Mouse (Mus musculus) embryonic stem cell, embryonic (primary cell): Measurements from ENCODE around the gene Piezo1.

Experiments
- CTCF ChIA-PET, 4 experiments: fragments of 300-600 bp in 2 of 4; fragments of 350-600 bp in 2 of 4; sonication (Branson Sonifier 250); formaldehyde crosslinking; loops; one replicate each; lab custom pipeline; 2022; ENCODE audit warnings: inconsistent platforms in 2 of 4; lab: Charles Lee
- POLR2A ChIA-PET, 4 experiments: fragments of 300-600 bp in 2 of 4; fragments of 350-600 bp in 2 of 4; sonication (Branson Sonifier 250); formaldehyde crosslinking; loops; one replicate each; lab custom pipeline; 2022; ENCODE audit warnings: antibody characterized with exemption in 4 of 4, inconsistent platforms in 1 of 4; lab: Charles Lee

The Piezo1 gene

DNA sequence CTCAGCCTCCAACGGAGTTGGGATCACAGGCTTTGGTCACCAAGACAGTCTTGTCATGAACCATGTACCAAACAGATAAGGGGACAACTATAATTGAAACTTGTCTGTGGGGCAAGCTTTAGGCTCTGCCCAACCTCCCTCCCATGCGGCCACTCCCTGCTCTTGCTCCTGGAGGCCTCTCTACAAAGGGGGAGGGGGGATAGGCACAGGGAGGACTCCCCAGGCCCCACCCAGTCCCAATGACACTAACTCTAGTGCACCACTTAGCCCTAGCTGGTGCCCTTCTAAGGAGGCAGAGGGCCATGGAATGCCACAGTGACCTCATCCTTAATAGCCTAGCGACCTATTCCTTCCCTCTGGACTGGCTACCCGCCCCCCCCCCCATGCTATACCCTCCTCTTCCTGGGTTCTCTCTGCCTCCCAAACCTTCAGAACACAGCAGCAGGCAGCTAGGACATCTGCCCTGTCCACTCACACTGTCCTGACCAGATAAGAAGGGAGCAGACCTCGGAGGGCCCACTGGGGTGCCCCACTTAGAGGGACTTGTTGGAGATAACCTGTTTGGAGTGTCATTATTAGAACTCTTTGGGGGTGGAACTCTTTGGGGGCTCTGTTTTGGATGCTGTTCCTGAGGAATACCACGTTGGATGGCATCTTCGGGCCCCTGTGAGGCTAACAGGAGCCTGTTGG lies 4.9 kb downstream of the Piezo1 start:
- CTCF ChIA-PET, result interaction anchor here in 1 of 4 experiments (0.6 kb wide), 1 partner anchor 20 kb away, joined by 3 read pairs; no protein-coding TSS in a partner anchor
- POLR2A ChIA-PET, result interaction anchor here in 3 of 4 experiments (0.9 to 21.5 kb wide), 6 partner anchors 8 to 27 kb away, joined by 5 to 520 read pairs (median 82); partner anchors contain the start of genes Aprt (in 1 of the 3) and Cdt1 (in 1 of the 3)

DNA sequence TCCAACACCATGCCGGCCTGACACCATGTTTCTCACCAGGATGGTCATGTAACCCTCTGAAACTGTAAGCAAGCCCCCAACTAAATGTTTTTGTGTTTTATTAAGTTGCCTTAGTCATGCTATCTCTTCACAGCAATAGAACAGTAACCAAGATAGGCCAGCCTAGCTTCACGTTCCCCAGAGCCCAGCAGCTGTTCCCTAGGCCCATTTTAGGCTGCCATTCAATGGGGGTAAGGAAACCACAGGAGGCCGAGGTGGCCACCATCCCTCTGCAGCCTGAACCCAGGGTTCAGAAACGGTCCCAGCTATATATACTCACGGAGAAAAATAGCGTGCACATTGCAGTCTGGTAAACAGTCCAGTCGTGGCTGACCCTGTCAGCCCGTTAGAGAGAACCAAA lies 7.0 kb downstream of the Piezo1 start:
- CTCF ChIA-PET, result interaction anchor here in 2 of 4 experiments (1.0 to 1.3 kb wide), 2 partner anchors 14 to 106 kb away, joined by 3 read pairs; no protein-coding TSS in a partner anchor
- POLR2A ChIA-PET, result interaction anchor here in 3 of 4 experiments (0.5 to 21.5 kb wide), 15 partner anchors 9 to 185 kb away, joined by 3 to 520 read pairs (median 4); partner anchors contain the start of genes Cdt1 (in 1 of the 3), Galns (in 1 of the 3) and Trappc2l (in 1 of the 3)

DNA sequence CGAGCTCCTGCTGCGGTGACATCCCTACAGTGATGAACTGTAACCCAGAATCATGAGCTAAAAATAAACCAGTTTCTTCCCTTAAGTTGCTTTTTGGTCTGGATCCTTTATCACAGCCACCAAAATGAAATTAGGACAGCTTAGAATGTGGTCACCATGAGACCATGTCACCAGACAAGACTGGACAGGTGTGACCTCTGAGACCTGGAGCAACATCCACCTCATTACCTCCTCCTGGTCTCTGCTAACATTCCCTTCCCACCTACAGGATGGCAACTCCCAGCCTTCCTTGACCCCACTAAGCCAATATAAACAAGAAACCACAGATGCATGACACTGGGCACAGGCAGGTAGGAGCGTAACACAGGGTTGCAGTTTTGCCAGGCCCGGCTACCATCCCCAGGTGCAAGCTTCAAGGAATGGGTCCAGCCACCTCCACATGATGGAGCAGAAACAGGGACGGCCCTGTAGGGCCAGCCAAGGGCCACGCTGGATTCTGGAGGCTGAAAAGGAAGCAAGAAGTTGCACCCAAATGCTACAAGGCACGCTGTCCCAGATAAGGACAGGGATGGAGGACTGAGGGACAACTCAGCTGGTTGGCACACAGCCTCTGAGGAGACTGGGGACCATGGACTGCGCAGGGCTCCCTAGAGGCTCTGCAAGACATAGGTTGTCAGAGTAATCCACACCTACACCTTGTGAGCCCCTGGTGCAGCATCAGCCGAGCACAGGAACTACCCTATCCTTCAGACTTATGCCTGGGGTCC lies 12.6 kb downstream of the Piezo1 start:
- CTCF ChIA-PET, result interaction anchor here in 1 of 4 experiments (1.0 to 1.5 kb wide), 2 partner anchors 10 to 13 kb away, joined by 3 to 4 read pairs; no protein-coding TSS in a partner anchor
- POLR2A ChIA-PET, result interaction anchor here (0.5 to 21.5 kb wide), 15 partner anchors 3 to 30 kb away, joined by 3 to 520 read pairs (median 9); partner anchors contain the start of genes Piezo1 (in 2 of the 4) and Cdt1 (in 1 of the 4)

DNA sequence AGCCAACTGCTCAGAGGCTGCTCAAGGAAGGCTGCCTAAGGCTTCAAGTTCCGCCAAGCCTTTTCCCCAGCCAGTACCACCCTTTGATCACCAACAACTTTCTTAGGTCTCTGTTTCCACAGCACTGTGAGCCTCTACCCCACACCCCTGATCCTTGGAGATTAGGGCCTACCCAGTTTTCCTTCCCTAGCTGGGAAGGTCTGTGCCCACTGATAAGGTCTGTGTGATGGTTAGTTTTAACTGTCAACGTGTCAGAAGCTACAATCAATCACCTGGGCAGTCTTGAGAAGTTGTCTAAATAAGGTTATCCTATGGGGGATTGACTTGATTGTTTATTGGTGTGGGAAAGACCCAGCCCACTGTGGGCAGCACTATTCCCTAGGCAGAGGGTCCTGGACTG lies 13.3 kb downstream of the Piezo1 start:
- ChIA-PET CTCF (interaction anchor here in 2 of 4 experiments (1.0 to 1.5 kb wide), 7 partner anchors 10 to 38 kb away, joined by 3 to 8 read pairs (median 4); partner anchors contain the start of gene Piezo1 (in 1 of the 2)), POLR2A (interaction anchor here (0.5 to 21.5 kb wide), 19 partner anchors 4 to 93 kb away, joined by 3 to 520 read pairs (median 6); partner anchors contain the start of genes Piezo1 (in 2 of the 4) and Cdt1 (in 1 of the 4))

DNA sequence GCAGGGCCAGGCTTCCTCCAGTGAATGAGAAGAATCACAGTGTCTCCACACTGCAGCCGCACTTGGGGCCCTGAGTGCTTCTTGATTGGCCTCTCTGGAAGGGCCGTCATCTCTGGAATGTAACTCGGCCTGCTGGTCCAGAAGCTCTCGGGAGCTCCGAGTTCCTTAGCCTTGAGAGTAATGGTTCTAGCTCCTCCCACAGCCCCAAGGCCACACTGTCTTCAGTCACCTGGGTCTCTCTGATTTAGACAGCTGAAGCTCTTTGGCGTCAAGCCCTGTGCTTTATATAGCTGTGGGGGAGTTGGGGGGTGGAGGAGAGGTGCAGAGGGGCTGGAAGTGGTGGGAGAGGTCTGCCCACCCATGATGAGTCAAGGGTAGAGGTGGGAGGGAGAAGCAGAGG lies 14.1 kb downstream of the Piezo1 start:
- CTCF ChIA-PET, result interaction anchor here in 2 of 4 experiments (0.8 to 1.5 kb wide), 9 partner anchors 9 to 37 kb away, joined by 3 to 8 read pairs (median 4); partner anchors contain the start of gene Piezo1 (in 2 of the 2)
- POLR2A ChIA-PET, result interaction anchor here (0.6 to 21.5 kb wide), 27 partner anchors 5 to 655 kb away, joined by 3 to 520 read pairs (median 4); partner anchors contain the start of genes Cdt1 (in 2 of the 4), Piezo1 (in 2 of the 4), Mvd (in 1 of the 4) and Zfpm1 (in 1 of the 4)

DNA sequence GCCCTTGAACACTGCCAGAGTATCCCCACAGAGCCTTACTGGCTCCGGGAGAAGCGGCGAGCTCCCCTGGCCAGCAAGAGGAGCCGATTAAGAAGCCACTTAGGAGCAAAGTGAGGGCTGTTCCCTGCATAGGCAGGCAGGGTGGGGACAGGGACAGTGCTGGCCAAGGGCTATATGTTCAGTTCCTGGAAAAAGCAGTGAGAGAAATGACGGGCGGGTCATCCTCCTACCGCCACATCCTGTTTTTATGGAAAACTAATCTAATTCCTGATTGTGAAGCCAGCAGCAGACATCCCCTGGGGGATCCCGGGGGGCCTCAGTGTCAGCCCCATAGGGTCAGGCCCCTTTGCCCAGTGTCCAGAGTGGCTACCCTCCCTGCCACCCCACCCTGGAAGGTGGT lies 19.8 kb downstream of the Piezo1 start:
- POLR2A ChIA-PET, result interaction anchor here in 2 of 4 experiments (0.5 to 21.5 kb wide), 11 partner anchors 1 to 39 kb away, joined by 3 to 520 read pairs (median 3); partner anchors contain the start of gene Piezo1 (in 2 of the 2)
- CTCF ChIA-PET, result interaction anchor here in 2 of 4 experiments (0.6 to 0.8 kb wide), 2 partner anchors 28 to 511 kb away, joined by 3 to 4 read pairs; no protein-coding TSS in a partner anchor

DNA sequence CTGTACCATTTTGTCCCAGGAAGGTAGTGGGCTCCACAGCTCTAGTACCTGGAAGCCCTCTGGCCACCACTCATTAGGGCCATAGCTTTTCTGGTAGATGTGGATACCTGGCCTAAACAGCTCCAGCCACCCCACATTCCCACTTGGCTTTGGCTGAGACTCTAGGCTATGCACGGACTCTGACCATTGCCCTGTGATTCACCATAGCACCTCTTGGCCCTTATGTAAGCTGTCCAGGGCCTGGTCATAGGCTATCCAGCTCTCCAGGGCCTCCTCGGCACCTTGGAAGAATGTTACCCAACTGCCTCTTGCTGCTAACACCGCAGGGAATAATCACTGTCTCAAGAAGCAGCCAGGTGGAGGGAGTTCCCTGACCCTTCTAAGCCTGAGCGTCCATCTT lies 22.0 kb downstream of the Piezo1 start:
- ChIA-PET CTCF (interaction anchor here in 2 of 4 experiments (0.6 to 0.9 kb wide), 2 partner anchors 32 to 47 kb away, joined by 3 read pairs; no protein-coding TSS in a partner anchor), POLR2A (interaction anchor here in 3 of 4 experiments (1.1 to 17.0 kb wide), 8 partner anchors 8 to 42 kb away, joined by 3 to 520 read pairs (median 50); partner anchors contain the start of genes Cdt1 (in 2 of the 3), Piezo1 (in 2 of the 3) and Aprt (in 1 of the 3))

DNA sequence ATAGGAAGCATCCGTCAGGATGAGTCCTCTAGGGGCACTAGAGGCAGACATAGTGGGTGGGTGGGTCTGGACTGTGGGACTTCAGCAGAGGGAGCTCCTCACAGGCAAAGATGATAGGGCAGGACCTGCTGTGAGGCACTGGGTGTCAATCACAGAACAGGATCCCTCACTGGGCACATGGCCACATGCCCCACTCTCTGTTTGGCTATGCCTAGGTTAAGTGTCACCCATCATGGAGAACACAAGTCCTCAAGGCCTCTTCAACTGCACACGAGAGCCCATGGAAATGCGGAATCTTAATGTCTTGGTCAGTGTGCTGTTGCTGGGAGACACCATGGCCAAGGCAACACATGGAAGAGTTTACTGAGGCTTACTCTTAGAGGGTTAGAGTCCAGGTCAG lies 23.2 kb downstream of the Piezo1 start:
- ChIA-PET CTCF (interaction anchor here in 2 of 4 experiments (1.0 kb wide), 2 partner anchors 9 to 15 kb away, joined by 3 to 6 read pairs; no protein-coding TSS in a partner anchor), POLR2A (interaction anchor here in 3 of 4 experiments (0.5 to 17.0 kb wide), 15 partner anchors 9 to 280 kb away, joined by 3 to 520 read pairs (median 5); partner anchors contain the start of genes Cdt1 (in 2 of the 3), Piezo1 (in 2 of the 3), Aprt (in 1 of the 3) and Snai3 (in 1 of the 3))

DNA sequence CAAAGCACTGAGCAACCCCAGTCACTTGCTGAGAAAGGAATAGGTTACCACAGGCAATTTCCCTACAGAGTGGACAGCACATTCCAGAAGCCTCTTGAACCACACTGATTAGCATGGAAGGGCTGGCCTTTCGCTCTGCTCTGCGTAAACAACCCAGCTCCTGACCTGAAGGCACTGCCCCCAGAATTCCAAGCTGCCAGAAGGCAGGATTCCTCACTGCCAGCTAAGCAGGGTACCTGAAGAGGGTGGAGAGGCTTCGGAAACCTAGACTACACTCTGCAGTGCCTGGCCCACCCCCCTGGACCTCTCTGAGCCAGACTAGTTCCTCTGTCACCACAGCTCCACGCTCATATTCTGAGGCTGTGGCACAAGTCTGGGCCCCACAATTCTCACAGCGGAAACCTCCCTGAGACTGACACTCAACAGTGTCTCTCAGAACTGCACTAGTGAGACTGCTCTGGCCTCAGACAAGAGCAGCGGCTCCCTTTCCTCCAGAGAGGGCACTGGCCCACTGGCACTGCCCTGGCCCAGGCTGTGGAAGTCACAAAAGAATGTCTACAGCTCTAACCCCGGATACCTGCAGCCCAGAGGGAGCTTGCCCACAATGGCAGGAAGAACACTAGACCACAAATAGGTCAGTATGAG lies 24.5 kb downstream of the Piezo1 start:
- POLR2A ChIA-PET, result interaction anchor here in 3 of 4 experiments (0.5 to 17.0 kb wide), 12 partner anchors 10 to 797 kb away, joined by 3 to 520 read pairs (median 80); partner anchors contain the start of genes Cdt1 (in 2 of the 3), Piezo1 (in 2 of the 3) and Aprt (in 1 of the 3)
- CTCF ChIA-PET, result interaction anchor here in 2 of 4 experiments (1.2 to 1.4 kb wide), 2 partner anchors 12 to 25 kb away, joined by 3 to 4 read pairs; partner anchors contain the start of gene Piezo1 (in 1 of the 2)

DNA sequence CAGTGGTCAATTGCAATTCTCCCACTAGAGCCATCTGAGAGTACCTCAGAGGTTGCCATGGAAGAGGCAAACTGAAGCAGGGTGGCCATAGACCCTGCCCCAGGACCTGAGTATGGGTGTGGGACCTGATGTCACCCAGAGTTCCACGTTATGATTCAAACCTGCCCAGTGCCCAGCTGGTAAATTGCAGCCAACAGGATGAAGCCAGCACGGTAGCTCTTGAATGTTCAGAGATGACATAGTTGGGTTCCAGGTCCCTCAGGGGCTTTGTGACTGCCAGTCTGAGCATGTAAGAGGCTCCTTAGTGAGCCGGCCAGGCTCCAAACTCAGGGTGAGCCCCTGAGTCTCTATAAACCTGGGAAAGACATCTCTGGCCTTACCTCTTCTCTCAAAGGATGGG lies 25.0 kb downstream of the Piezo1 start:
- CTCF ChIA-PET, result interaction anchor here in 3 of 4 experiments (0.6 to 4.1 kb wide), 4 partner anchors 11 to 29 kb away, joined by 3 to 22 read pairs (median 3); partner anchors contain the start of gene Piezo1 (in 1 of the 3)
- POLR2A ChIA-PET, result interaction anchor here in 3 of 4 experiments (0.8 to 17.0 kb wide), 15 partner anchors 9 to 185 kb away, joined by 3 to 520 read pairs (median 59); partner anchors contain the start of genes Cdt1 (in 2 of the 3), Piezo1 (in 2 of the 3) and Aprt (in 1 of the 3)

DNA sequence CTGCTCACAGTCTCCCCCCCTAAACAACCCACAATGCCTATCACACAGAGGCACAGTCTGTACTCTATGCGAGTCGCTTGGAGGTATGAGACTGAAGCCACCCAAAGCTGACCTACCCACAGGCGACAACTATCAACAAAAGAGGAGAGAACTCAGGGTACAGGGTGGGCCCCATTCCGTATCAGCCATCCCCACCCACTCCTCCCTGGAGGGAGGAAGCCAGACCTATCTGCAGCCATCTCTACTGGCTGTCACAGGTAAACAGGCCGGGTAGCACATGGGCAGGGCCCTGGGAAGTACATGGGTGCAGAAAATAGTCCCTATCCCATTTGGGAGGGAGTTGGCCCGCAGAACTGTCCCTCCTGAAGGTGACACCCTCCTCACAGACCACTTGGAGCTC lies 26.1 kb downstream of the Piezo1 start:
- CTCF ChIA-PET, result interaction anchor here in 3 of 4 experiments (0.5 to 4.1 kb wide), 8 partner anchors 12 to 294 kb away, joined by 3 to 22 read pairs (median 4); partner anchors contain the start of gene Piezo1 (in 1 of the 3)

DNA sequence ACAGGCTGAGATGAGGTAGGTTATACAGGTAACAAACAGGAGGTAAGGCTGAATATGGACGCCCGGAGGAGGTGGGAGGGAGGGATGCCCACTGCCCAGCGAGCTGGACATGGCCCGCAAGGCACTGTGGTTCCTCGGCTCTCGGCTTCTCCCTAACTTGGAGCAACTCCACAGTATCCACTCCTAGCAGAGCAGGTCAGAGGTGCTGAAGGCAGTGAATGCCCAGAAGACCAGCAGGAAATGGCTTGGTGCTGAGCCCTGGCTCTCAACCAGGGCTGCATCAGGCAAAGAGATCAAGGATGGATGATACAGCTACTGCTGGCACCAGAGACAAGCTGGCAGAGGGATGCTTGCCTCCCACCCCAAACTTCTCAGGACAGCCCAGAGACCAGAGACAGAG lies 26.6 kb downstream of the Piezo1 start:
- CTCF ChIA-PET, result interaction anchor here in 2 of 4 experiments (1.0 to 4.1 kb wide), 4 partner anchors 12 to 35 kb away, joined by 3 to 22 read pairs (median 7); partner anchors contain the start of gene Piezo1 (in 1 of the 2)
- POLR2A ChIA-PET, result interaction anchor here (0.7 to 17.0 kb wide), 57 partner anchors 8 to 1197 kb away, joined by 3 to 520 read pairs (median 8); partner anchors contain the start of genes Cdt1 (in 3 of the 4), Mvd (in 3 of the 4), Aprt (in 2 of the 4) and Cyba (in 2 of the 4)

More for the DNA sequence above, 26.1 kb downstream of the Piezo1 start:
- POLR2A ChIA-PET, result interaction anchor here (0.7 to 17.0 kb wide), 30 partner anchors 7 to 710 kb away, joined by 3 to 520 read pairs (median 24); partner anchors contain the start of genes Aprt (in 2 of the 4), Cdt1 (in 2 of the 4), Mvd (in 2 of the 4) and Piezo1 (in 2 of the 4)

DNA sequence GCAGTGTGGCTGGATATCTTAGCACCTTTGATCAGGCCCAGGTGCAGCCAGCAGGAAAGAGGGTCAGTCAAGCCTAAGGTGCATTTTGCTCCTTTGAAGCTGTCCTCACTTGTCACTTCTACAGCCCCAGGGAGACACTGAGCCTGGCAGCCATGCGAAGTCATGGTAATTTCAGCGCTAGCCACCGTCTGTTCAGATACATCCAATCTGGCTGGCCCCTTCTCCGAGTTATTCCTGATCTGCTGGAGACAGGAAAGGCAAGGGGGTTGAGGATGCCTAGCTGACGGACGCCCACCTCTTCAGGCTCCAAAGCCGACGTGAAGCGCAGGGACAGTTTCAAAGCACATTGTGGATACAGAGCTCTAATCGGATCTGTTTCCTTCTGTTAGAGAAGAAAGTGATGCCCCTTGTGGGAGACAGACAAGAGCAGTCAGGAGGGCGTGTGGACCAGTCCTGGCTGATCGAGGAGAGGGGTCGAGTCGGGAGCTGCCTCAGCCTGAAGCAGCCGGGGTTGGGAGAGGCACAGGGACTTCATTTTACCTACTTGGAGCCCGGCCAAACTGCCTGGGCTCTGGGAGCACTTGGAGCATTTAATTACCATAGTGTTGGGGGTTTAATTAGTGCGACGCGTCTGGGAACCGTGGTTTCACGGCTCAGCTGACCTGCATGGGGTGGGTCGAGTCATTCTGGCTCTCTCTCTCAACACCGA lies 27.3 kb downstream of the Piezo1 start:
- ChIA-PET POLR2A (interaction anchor here (0.5 to 17.0 kb wide), 123 partner anchors 8 to 1198 kb away, joined by 3 to 520 read pairs (median 5); partner anchors contain the start of genes Cdt1 (in 4 of the 4), Mvd (in 3 of the 4), Piezo1 (in 3 of the 4) and Aprt (in 2 of the 4)), CTCF (interaction anchor here (0.6 to 4.1 kb wide), 15 partner anchors 13 to 242 kb away, joined by 3 to 22 read pairs (median 4); partner anchors contain the start of genes Piezo1 (in 3 of the 4), Mvd (in 1 of the 4) and Zfpm1 (in 1 of the 4))

DNA sequence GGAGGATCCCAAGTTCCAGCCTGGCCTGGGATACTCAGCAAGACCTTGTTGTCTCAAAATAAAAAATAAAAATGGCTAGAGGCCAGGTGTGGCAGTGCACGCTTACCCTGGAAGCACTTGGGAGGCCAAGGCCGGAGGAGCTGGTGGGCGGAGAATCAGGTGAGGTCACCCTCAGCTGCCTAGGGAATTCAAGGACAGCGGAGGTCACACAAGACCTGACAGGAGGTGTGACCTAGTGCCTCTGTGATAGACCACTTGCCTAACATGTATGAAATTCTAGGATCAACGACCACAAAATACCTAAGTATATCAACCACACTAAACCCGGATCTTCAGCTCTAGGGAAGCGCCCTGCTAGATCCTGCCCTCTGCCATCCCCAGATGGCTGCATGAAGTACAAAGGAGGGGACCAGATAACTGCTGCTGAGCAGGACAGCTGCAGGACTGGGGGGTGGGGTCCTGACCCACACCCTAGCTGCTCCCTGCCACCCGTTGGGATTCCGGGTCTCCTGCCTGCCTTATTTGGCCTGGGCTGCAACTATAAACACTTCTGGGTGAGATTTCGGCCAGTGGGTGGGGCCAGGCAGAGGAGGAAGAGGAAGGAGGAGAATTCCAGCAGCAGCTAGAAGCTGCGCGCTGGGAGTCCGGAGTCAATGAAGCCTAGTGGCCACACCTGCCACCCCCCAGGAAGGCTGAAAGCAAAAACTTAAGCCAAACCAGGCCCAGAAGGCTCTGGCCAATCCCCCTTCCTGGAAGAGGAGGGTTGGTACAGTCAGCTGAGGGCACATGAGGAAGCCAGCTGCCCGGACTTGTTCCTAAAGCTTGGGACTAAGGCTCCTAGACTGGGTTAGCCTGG lies 28.1 kb downstream of the Piezo1 start:
- POLR2A ChIA-PET, result interaction anchor here (0.5 to 17.0 kb wide), 138 partner anchors 9 to 1144 kb away, joined by 3 to 520 read pairs (median 4); partner anchors contain the start of genes Cdt1 (in 4 of the 4), Aprt (in 3 of the 4), Mvd (in 3 of the 4) and Piezo1 (in 3 of the 4)
- CTCF ChIA-PET, result interaction anchor here (0.6 to 4.1 kb wide), 23 partner anchors 8 to 677 kb away, joined by 3 to 22 read pairs (median 4); partner anchors contain the start of genes Piezo1 (in 3 of the 4), Aprt (in 1 of the 4), Galns (in 1 of the 4) and Mvd (in 1 of the 4)
